Mouse (Mus musculus): ENCODE results near the gene Rexo2.
"Not testable (repeated sequence)": the region's sequence is repeated elsewhere in the genome, so short reads cannot be mapped to it uniquely, and the experiment has no call there.

GRCm38 (mm10) chr9:48520405-48520804 is 40.0 kb upstream of the Rexo2 start:
- not testable (repeated sequence) for TF ChIP-seq ZNF384 (IDR thresholded peaks at IDR 0.05; ENCODE audit: low read depth, low read length); USF1 (IDR thresholded peaks at IDR 0.05; ENCODE audit: low read depth, low read length); JUND (IDR thresholded peaks at IDR 0.05; ENCODE audit: low read depth, low read length); TBP (IDR thresholded peaks at IDR 0.05; ENCODE audit: low read depth, low read length); CHD2 (IDR thresholded peaks at IDR 0.05; ENCODE audit: low read length); CTCF (IDR thresholded peaks at IDR 0.05 in 2 of 3, conservative IDR thresholded peaks at IDR 0.05 in 1 of 3; ENCODE audit: control insufficient read depth in 1 of 3, insufficient read depth in 1 of 3, low read depth in 2 of 3, low read length in 3 of 3, poor library complexity in 1 of 3, severe bottlenecking in 1 of 3)

Data from MEL (cell line).